In the genomic region with DNA sequence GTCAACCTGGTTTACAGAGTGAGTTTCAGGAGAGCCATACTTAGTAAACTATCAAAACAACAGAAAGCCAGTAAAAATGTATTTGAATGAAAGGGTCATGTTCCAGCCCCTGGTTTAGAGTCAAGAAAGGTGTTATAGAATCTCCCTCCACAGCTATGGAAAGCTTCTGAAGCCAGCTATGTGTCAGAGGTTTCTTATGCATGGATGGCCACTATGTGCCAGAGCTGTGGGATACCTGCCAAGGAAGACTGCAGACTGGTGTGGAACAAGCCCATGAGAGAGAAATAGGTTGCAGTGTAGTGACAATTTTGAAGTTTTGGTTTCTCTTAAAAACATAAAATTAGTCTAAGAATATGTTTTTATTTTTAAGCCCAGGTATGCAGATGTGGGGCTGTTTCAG, we compare ENCODE assay signal across 17 mouse cellular contexts. TPM values are rescaled to one million over a fixed set of nuclear protein-coding genes. Genes with fewer than 3 reads are reported as not detected.
DNase-seq lines count a peak whose midpoint lies in the region; ATAC-seq and TF ChIP-seq lines count a peak whose summit lies in the region.
"Had no signal": no experiment of that assay in that cellular context is flagged by ENCODE, and none has a peak within 500 bp of the region (broad histone marks: within the 10 kb centered on the region; RNA-seq: fewer than 3 reads in every experiment).

No protein-coding gene starts in this region.

- ATAC-seq in Patski, result peak; percentile 47
- ATAC-seq: forebrain, embryonic 14.5 days had no signal

- CTCF ChIA-PET in Patski (lab: Charles Lee), result no interaction called here

- POLR2A ChIA-PET in Patski (lab: Charles Lee), result interaction anchor here (0.7 kb wide), 1 partner anchor 28 kb away, joined by 3 read pairs; no protein-coding TSS in a partner anchor

- 0 out of 2 replicates have a peak, but pooled peaks cover 2% of the 10 kb centered on the region for H3K4me1 ChIP-seq in lung, adult 2 months (ENCODE audit: control insufficient read depth, insufficient read depth, low read length)
- H3K4me1 ChIP-seq: embryonic facial prominence, embryonic 15.5 days; heart, embryonic 12.5 days; hindbrain, embryonic 10.5 days had no signal

- in situ Hi-C loops in Patski (cut with MboI; ENCODE audit: low pct_unique_long_range_greater_than_20kb), result no loop called here

- H3K4me3 ChIP-seq in lung, adult 2 months (replicated peaks; ENCODE audit: extremely low read depth, low read depth, low read length), result no peak overlapping the region
- H3K4me3 ChIP-seq: embryonic facial prominence, embryonic 15.5 days; erythroblast, embryonic 14.5 days; forebrain, embryonic 10.5 days; gastrocnemius, adult 2 months; heart, embryonic 12.5 days; hindbrain, embryonic 10.5 days had no signal

- H3K27me3 ChIP-seq in Patski, result no peaks in the 10 kb centered on the region
- H3K27me3 ChIP-seq: embryonic facial prominence, embryonic 15.5 days; heart, embryonic 12.5 days had no signal

- intact Hi-C loops in left cerebral cortex, postnatal 4 days (cut with DNase I), result no loop called here
- intact Hi-C loops in left cerebral cortex, postnatal 36 days (cut with DNase I), result no loop called here

- no peak for TF ChIP-seq CTCF in Patski (IDR thresholded peaks at IDR 0.05)
- no peak for TF ChIP-seq CTCF in lung, adult 2 months (IDR thresholded peaks at IDR 0.05; ENCODE audit: insufficient read depth, low read length)

- no peak for TF ChIP-seq POLR2A in lung, adult 2 months (IDR thresholded peaks at IDR 0.05; ENCODE audit: borderline replicate concordance, extremely low read depth, low read depth, low read length)

- DNase-seq in cerebellum, postnatal 10 days, result peak; percentile 37 to 48
- DNase-seq in cerebellum, postnatal 36 days, result no peak
- peak; percentile 17 for DNase-seq in left cerebral cortex, postnatal 4 days
- DNase-seq in left cerebral cortex, postnatal 36 days (ENCODE audit: low spot score in 2 of 2), result no peak
- DNase-seq in Patski (ENCODE audit: low read depth, low spot score), result no peak
- no peak for DNase-seq in lung, adult 2 months
- DNase-seq: cerebellum, adult 11 months; cerebellum, adult 8-10 months; embryo, embryonic 11 days; gastrocnemius, adult 2 months; gastrocnemius, postnatal 25 days had no signal

RNA-seq across cellular contexts. Expression of a gene that starts 16.8 kb away (rescaled TPM):
- total RNA-seq in left cerebral cortex, postnatal 4 days (2021), result 10 to 100 TPM; 50.5 to 66.8 TPM
- 10 to 100 TPM; 26.7 to 27.7 TPM for total RNA-seq in left cerebral cortex, postnatal 36 days (2021)
- 23.7 TPM for polyA plus RNA-seq in Patski (2021)
- 9.5 and 11.6 TPM in 2 replicates for polyA plus RNA-seq in lung, adult 2 months (2012; rRNA removed)

Comparison
In these comparisons a context has a peak if more than half of its experiments do, and no peak if none do; other contexts are left out.
1. DNase-seq: peak in cerebellum, postnatal 10 days (2 of 2) and left cerebral cortex, postnatal 4 days (single experiment); none in cerebellum, postnatal 36 days (0 of 2), left cerebral cortex, postnatal 36 days (0 of 2), Patski (single experiment) and lung, adult 2 months (single experiment).